Comparison of ENCODE assay signal across 9 mouse cellular contexts in the genomic region with DNA sequence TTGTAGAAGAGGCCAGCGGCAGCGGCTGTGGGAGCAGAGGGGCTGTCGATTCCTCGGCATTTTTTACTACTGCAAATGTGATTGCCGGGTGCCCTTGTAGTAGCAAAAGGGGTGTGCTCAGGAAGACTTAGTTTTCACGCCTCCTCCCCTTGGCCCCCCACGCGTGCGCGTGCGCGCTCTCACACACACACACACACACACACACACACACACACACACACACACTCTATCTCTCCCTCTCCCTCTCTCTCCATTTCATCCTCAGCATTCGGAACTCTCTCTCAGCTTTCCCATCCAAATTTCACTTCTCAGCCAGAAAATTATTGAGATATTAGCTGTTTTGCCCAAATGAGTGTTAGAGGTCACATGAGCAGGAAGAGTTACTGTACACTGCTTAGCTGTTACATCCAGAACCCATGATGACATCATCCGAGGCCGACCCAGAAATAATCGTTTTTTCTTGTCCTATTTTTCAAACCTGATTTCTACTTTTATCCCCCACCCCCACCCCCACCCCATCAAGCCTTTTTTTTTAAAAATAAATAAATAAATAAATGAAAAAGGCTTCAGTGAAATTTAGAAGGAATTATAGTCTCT. TPM values are rescaled to one million over a fixed set of nuclear protein-coding genes. Genes with fewer than 3 reads are reported as not detected.
DNase-seq lines count a peak whose midpoint lies in the region; ATAC-seq and TF ChIP-seq lines count a peak whose summit lies in the region.
"Had no signal": no experiment of that assay in that cellular context is flagged by ENCODE, and none has a peak within 500 bp of the region (broad histone marks: within the 10 kb centered on the region; RNA-seq: fewer than 3 reads in every experiment).

No protein-coding gene starts in this region.

- H3K36me3 ChIP-seq in kidney, embryonic 16.5 days (ENCODE audit: insufficient read depth, low read length), result no peaks in the 10 kb centered on the region
- H3K36me3 ChIP-seq in neural tube, embryonic 13.5 days, result peaks cover 4% of the 10 kb centered on the region; the same call in 1 of the 2 replicates

- H3K4me1 ChIP-seq in kidney, embryonic 16.5 days (ENCODE audit: insufficient read depth, low read length), result peaks cover 10% of the 10 kb centered on the region
- H3K4me1 ChIP-seq in cortical plate, adult 2 months (ENCODE audit: control insufficient read depth, insufficient read depth, low read length), result no peaks in the 10 kb centered on the region
- H3K4me1 ChIP-seq in neural tube, embryonic 13.5 days (replicated peaks), result peaks cover 35% of the 10 kb centered on the region

- no peaks in the 10 kb centered on the region for H3K9me3 ChIP-seq in kidney, embryonic 16.5 days (ENCODE audit: low read length)
- H3K9me3 ChIP-seq in neural tube, embryonic 13.5 days, result no peaks in the 10 kb centered on the region

- no peak for TF ChIP-seq CTCF in cortical plate, adult 2 months (IDR thresholded peaks at IDR 0.05; ENCODE audit: extremely low read depth, insufficient read depth, low read length)

- DNase-seq in kidney, adult 18-20 months, result no peak
- DNase-seq in layer of hippocampus, adult 9-10 months (ENCODE audit: low spot score), result peak; percentile 30
- DNase-seq in thymus, adult 18-20 months, result no peak
- DNase-seq in MN1 (ENCODE audit: low spot score), result no peak
- no peak for DNase-seq in ovary, postnatal 14 days (ENCODE audit: low spot score)

- ATAC-seq in kidney, embryonic 16.5 days (ENCODE audit: low FRiP score, low TSS enrichment), result no peak
- peak; percentile 54 for ATAC-seq in neural tube, embryonic 13.5 days (ENCODE audit: low read depth)
- ATAC-seq: Patski had no signal

- no peak overlapping the region for H3K4me3 ChIP-seq in kidney, embryonic 16.5 days (ENCODE audit: low read length)
- peak overlapping the region; percentile 62 for H3K4me3 ChIP-seq in cortical plate, adult 2 months (ENCODE audit: insufficient read depth, low read length)
- peak overlapping the region; percentile 66 for H3K4me3 ChIP-seq in neural tube, embryonic 13.5 days

- 45% methylated on average over 16 of the region's 16 CpGs for WGBS in kidney, embryonic 16.5 days
- WGBS in neural tube, embryonic 13.5 days, result 38% methylated on average over 16 of the region's 16 CpGs

- peak overlapping the region; percentile 37; the same call in 1 of the 2 replicates for H3K4me2 ChIP-seq in kidney, embryonic 16.5 days (replicated peaks; ENCODE audit: low read depth, low read length)
- H3K4me2 ChIP-seq in neural tube, embryonic 13.5 days, result peak overlapping the region; percentile 73

- no peaks in the 10 kb centered on the region for H3K27me3 ChIP-seq in kidney, embryonic 16.5 days (ENCODE audit: insufficient read depth, low read length)
- no peaks in the 10 kb centered on the region for H3K27me3 ChIP-seq in neural tube, embryonic 13.5 days
- H3K27me3 ChIP-seq: Patski had no signal

- TF ChIP-seq POLR2A in cortical plate, adult 2 months (IDR thresholded peaks at IDR 0.05; ENCODE audit: extremely low read depth, insufficient read depth, low read length), result 0 out of 2 replicates have a peak, but pooled peaks have one; percentile 38

- H3K9ac ChIP-seq in kidney, embryonic 16.5 days (replicated peaks; ENCODE audit: low read length), result no peak overlapping the region
- peak overlapping the region; percentile 93 for H3K9ac ChIP-seq in neural tube, embryonic 13.5 days

- H3K27ac ChIP-seq in kidney, embryonic 16.5 days (ENCODE audit: low read length), result no peak overlapping the region
- H3K27ac ChIP-seq in cortical plate, adult 2 months (ENCODE audit: insufficient read depth, low read length), result no peak overlapping the region
- peak overlapping the region; percentile 96 for H3K27ac ChIP-seq in neural tube, embryonic 13.5 days (replicated peaks)

RNA-seq across cellular contexts. Expression of a gene that starts 45.4 kb away (rescaled TPM):
- polyA plus RNA-seq in kidney, embryonic 16.5 days (2015; fragmentation: Nextera tagmentation; extraction: Ambion mirVana), result 841 and 885 TPM in 2 replicates
- 738 and 746 TPM in 2 replicates for polyA plus RNA-seq in cortical plate, adult 2 months (2012; rRNA removed)
- 991 and 996 TPM in 2 replicates for polyA plus RNA-seq in neural tube, embryonic 13.5 days (2015; fragmentation: Nextera tagmentation; extraction: Ambion mirVana)
